Mouse (Mus musculus) monocyte, adult 2 months (primary cell): Measurements from ENCODE around the gene Parp12.

ENCODE experiments used
- DNase-seq, 2 experiments: peaks; one replicate each; pipeline ENCODE4 v3.0.0; 2022; ENCODE audit warnings: low spot score in 2 of 2, low read depth in 1 of 2

The Parp12 gene

DNA sequence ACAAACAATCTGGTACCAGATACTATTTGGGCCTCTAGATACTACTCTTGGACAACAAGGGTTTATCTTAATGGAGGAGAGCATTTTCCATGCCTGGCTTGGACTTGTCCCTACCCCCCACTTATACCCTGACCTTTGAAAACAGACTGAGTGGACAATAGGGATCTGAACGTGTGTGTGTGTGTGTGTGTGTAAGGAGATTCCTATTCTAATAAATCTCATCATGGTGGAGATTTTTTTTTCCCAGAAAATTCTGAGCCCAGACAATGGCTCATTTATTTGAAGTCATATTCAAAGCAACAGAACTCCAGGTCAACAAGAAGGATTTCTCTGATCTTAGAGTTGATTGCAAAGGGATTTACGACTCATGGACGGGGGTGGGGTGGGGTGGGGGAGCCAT is 59.2 kb downstream of the Parp12 start:
- no peak for DNase-seq

DNA sequence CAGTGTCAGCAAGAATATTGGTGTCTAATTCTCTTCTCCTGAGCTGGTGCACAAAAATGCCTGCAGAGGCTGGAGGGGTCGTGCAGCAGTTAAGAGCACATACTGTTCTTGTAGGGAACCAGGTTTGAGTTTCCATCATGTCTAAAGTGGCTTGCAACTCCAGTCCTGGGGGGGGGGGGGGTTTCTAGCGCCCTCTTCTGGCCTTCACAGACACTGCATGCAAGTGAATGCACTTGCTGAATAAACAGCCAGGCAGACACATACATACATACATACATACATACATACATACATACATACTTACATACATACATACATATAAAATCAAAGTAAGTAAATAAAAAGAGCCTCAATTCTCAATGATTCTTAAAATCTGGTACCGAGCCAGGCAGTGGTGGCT is 59.8 kb downstream of the Parp12 start:
- DNase-seq = no peak

GRCm38 (mm10) chr6:39057161-39057560 is 61.0 kb downstream of the Parp12 start:
- no peak for DNase-seq

- DNase-seq = no peak
These were observed 62.3 kb downstream of the Parp12 start for GRCm38 (mm10) chr6:39055831-39056261.

GRCm38 (mm10) chr6:39054878-39055508 is 63.2 kb downstream of the Parp12 start:
- no peak for DNase-seq

DNA sequence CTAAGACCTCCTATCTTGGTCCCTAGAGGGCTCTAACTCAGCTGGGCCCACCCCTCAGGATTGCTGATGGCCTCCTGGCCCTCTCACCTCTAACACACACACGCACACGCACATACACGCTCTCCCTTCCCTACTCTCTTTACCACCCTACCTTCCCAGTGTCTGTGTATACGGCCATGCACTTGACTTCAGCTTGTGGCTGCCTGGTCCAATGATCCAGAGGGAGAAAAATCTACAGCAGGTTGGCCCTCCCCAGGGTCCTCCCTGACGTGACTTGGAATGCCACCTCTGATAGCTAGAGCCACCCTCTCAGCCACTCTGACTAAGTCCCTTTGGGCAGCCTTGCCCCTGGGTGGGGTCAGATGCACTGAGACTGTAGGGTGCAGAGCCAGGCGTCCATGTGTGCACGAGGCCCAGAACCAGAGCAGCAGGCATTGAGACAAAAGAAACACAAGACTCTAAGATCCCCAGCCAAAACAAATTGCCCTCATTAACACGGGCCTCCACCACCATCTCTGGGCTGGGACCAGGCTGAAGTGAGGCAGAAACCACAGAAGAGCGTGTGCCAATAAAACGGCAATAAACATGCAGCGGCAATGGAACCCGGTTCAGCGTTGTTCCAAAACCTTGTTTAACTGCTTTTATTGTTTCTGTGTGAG is 63.8 kb downstream of the Parp12 start:
- no peak for DNase-seq

GRCm38 (mm10) chr6:39052636-39053035 is 65.5 kb downstream of the Parp12 start:
- DNase-seq = no peak

- no peak for DNase-seq
These were observed 66.2 kb downstream of the Parp12 start for GRCm38 (mm10) chr6:39051799-39052556.

- no peak for DNase-seq
These were observed 67.3 kb downstream of the Parp12 start for GRCm38 (mm10) chr6:39050836-39051235.

DNA sequence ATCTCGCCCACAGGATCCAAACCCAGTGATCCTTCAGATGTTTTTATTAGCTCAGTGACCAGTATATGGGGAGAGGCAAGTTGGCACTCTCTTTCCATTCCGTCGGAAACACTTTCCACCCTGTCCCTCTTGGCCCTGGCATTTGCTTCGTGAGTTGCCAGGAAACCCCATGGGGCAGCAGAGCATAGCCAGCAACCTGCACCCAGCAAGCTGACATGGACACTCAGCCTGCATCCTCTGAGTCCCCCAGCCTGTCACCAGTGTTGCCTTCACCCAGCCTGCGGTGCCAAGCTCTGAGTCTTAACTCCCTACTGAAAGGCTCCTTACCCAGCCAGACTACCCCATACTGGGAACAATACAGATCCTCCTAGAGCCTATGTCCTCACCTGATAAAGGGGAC is 69.0 kb downstream of the Parp12 start:
- no peak for DNase-seq

DNA sequence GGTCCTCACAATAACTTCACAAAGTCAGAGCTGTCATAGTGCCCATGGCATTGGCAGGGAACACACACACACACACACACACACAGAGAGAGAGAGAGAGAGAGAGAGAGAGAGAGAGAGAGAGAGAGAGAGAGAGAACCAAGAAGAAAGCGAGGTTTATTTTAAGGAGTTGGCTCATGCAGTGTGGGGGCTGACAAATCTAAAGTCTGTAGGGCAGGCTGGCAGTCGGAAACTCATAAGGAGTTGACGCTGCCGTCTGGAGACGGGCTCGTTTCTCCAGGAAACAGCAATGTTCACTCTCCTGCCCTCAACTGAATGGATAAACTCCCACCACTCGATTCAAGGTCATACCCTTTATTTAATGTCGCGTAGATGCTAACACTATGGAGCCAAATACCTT is 77.7 kb downstream of the Parp12 start:
- DNase-seq = no peak
